Mouse (Mus musculus): ENCODE measurements around the gene Dhx15.

DNA sequence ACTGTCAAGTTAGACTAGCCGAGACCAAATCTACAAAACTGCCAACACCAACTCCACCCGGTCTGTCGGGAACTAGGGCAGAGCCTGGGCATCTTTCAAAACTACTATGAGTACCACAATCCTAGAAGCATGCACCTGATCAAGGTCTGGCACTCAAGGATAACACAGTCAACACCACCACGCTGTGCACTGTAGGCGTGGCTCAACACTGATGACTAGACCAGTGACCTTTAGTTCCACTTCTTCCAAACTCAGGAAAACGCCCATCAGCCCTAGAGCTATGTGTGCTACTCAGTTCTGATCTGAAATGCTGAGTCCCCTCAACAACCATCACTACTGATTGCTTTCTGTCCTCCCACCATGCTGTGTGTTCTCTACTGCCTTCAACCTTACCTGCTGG lies 44.6 kb downstream of the Dhx15 start:
- TF ChIP-seq TAL1 (IDR thresholded peaks at IDR 0.05; ENCODE audit: low read length) (no peak), GATA1 (IDR thresholded peaks at IDR 0.05; ENCODE audit: low read length) (no peak)

Data from erythroblast, embryonic 14.5 days (primary cell).